Mouse (Mus musculus) liver, embryonic 14.5 days (tissue): ENCODE results near the gene Trim80. TPM values are rescaled to one million over a fixed set of nuclear protein-coding genes. Genes with fewer than 3 reads are reported as not detected.

Source experiments
- ATAC-seq: fragments of 200-750 bp; cut with Nextera tagmentation; 2 replicates; pipeline ENCODE4 v1.8.0; 2017; ENCODE audit warnings: moderate number of reproducible peaks, mild to moderate bottlenecking, moderate library complexity; ENCODE audit not compliant: insufficient read depth
- DNase-seq, 3 experiments: peaks; one replicate each; pipeline ENCODE4 v3.0.0-alpha.2; 2012 to 2013; ENCODE audit warnings: low read depth in 3 of 3, low spot score in 3 of 3
- H3K27ac ChIP-seq: fragments of 300-500 bp; sonication (generic); 2 replicates; pipeline ENCODE4 v1.5.1; 2014; ENCODE audit warnings: moderate library complexity, mild to moderate bottlenecking, control low read depth, inconsistent platforms
- H3K27me3 ChIP-seq: fragments of 300-500 bp; sonication (generic); 2 replicates; pipeline ENCODE4 v1.6.1; 2014; ENCODE audit warnings: mild to moderate bottlenecking, low read length, moderate library complexity; ENCODE audit not compliant: control insufficient read depth, insufficient read depth
- H3K36me3 ChIP-seq: fragments of 300-500 bp; sonication (generic); replicated peaks from 2 replicates; pipeline ENCODE4 v1.6.1; 2014; ENCODE audit warnings: low read depth; ENCODE audit not compliant: control insufficient read depth, insufficient read depth
- H3K4me1 ChIP-seq, 2 experiments: fragments of 200-500 bp in 1 of 2; fragments of 300-500 bp in 1 of 2; sonication (generic) in 1 of 2; replicated peaks; 2 replicates each; pipeline ENCODE4 v1.6.1; 2012 to 2014; ENCODE audit warnings: antibody characterized with exemption in 1 of 2, inconsistent platforms in 1 of 2, low read length in 1 of 2; ENCODE audit not compliant: control insufficient read depth in 2 of 2, insufficient read depth in 2 of 2
- H3K4me2 ChIP-seq: fragments of 300-500 bp; sonication (generic); 2 replicates; pipeline ENCODE4 v1.6.1; 2014; ENCODE audit warnings: low read depth, mild to moderate bottlenecking, control low read depth, moderate library complexity
- H3K4me3 ChIP-seq, 2 experiments: fragments of 200-500 bp in 1 of 2; fragments of 300-500 bp in 1 of 2; sonication (generic) in 1 of 2; 2 replicates each; pipeline ENCODE4 v1.5.1; 2012 to 2014; ENCODE audit warnings: low read depth in 2 of 2, low read length in 2 of 2, mild to moderate bottlenecking in 2 of 2, control low read depth in 1 of 2, inconsistent platforms in 1 of 2, moderate library complexity in 1 of 2; ENCODE audit not compliant: insufficient read depth in 1 of 2
- H3K9ac ChIP-seq: fragments of 300-500 bp; sonication (generic); replicated peaks from 2 replicates; pipeline ENCODE4 v1.6.1; 2014; ENCODE audit warnings: mild to moderate bottlenecking, control low read depth, moderate library complexity
- H3K9me3 ChIP-seq: fragments of 300-500 bp; sonication (generic); 2 replicates; pipeline ENCODE4 v1.6.1; 2016; ENCODE audit warnings: low read length, mixed read lengths; ENCODE audit not compliant: control insufficient read depth
- CTCF ChIP-seq: IDR thresholded peaks from 2 replicates; pipeline ENCODE4 v1.5.1; 2016; ENCODE audit warnings: antibody characterized with exemption, low read depth, control low read depth
- EP300 ChIP-seq: IDR thresholded peaks from 2 replicates; pipeline ENCODE4 v1.6.1; 2016; ENCODE audit warnings: antibody characterized with exemption, low read depth
- WGBS: fragments of 180-500 bp; shearing (Covaris S2); extraction: QIAGEN DNeasy Blood & Tissue Kit; methylation state at CpG from one replicate; pipeline ENCODE4 v1.1.7; 2014; ENCODE audit not compliant: insufficient replicate concordance; 5-methylcytosine and 5-hydroxymethylcytosine counted together
- polyA plus RNA-seq, 2 experiments: library from polyadenylated mRNA; depleted of rRNA in 1 of 2; stranded (reverse) in 1 of 2; unstranded in 1 of 2; fragments of >200 nt; fragmentation: Nextera tagmentation in 1 of 2; extraction: Ambion mirVana in 1 of 2; gene quantifications; 2 replicates each; pipeline versions ENCODE4 v1.2.1 to v1.2.3; 2012 to 2014

Gene Trim80
- polyA plus RNA-seq, 2 experiments: 0.07 to 0.13 TPM

GRCm38 (mm10) chr11:115464851-115465250, 24.5 kb downstream of the Trim80 start:
- ATAC-seq (no peak), DNase-seq (no peak)
- Histone ChIP-seq H3K4me1 (no peaks in the 10 kb centered on the region), H3K27ac (no peak overlapping the region), H3K4me3 (no peak overlapping the region), H3K36me3 (no peaks in the 10 kb centered on the region), H3K9ac (no peak overlapping the region), H3K4me2 (no peak overlapping the region), H3K9me3 (no peaks in the 10 kb centered on the region), H3K27me3 (no peaks in the 10 kb centered on the region; the same call in 1 of the 2 replicates)
- no peak for TF ChIP-seq CTCF
- TF ChIP-seq EP300: no peak
- 70% methylated on average over 8 of the region's 8 CpGs for WGBS

GRCm38 (mm10) chr11:115467217-115467618, 26.9 kb downstream of the Trim80 start:
- TF ChIP-seq EP300: no peak
- no peak for TF ChIP-seq CTCF

GRCm38 (mm10) chr11:115472183-115472582, 31.8 kb downstream of the Trim80 start:
- no peaks in the 10 kb centered on the region for H3K9me3 ChIP-seq
- DNase-seq (no peak), ATAC-seq (no peak)
- H3K4me1 ChIP-seq: peaks cover 12 to 20% of the 10 kb centered on the region in 2 experiments
- no peak overlapping the region for H3K4me2 ChIP-seq
- no peaks in the 10 kb centered on the region for H3K27me3 ChIP-seq
- H3K27ac ChIP-seq: no peak overlapping the region
- TF ChIP-seq EP300 (no peak), CTCF (no peak)
- 68% methylated on average over 7 of the region's 7 CpGs for WGBS
- H3K9ac ChIP-seq: no peak overlapping the region
- H3K36me3 ChIP-seq: no peaks in the 10 kb centered on the region
- H3K4me3 ChIP-seq: no peak overlapping the region

More at GRCm38 (mm10) chr11:115467217-115467618, 26.9 kb downstream of the Trim80 start:
- H3K4me2 ChIP-seq: no peak overlapping the region
- ATAC-seq: no peak
- H3K27ac ChIP-seq: no peak overlapping the region
- 57% methylated on average over 4 of the region's 4 CpGs for WGBS
- no peaks in the 10 kb centered on the region for H3K27me3 ChIP-seq
- H3K9me3 ChIP-seq: no peaks in the 10 kb centered on the region
- H3K4me3 ChIP-seq: no peak overlapping the region
- no peak overlapping the region for H3K9ac ChIP-seq
- no peaks in the 10 kb centered on the region for H3K36me3 ChIP-seq
- H3K4me1 ChIP-seq: no peaks in the 10 kb centered on the region
- no peak for DNase-seq

GRCm38 (mm10) chr11:115473626-115474275, 33.4 kb downstream of the Trim80 start:
- Histone ChIP-seq H3K9me3 (no peaks in the 10 kb centered on the region), H3K36me3 (no peaks in the 10 kb centered on the region), H3K27ac (peak overlapping the region; percentile 69), H3K9ac (no peak overlapping the region; the same call in 1 of the 2 replicates), H3K4me3 (peak overlapping the region in 1 of 2 experiments; percentile 0; a peak in 1 of 4 replicates), H3K4me2 (peak overlapping the region; percentile 28), H3K4me1 (peaks cover 12 to 20% of the 10 kb centered on the region in 2 experiments), H3K27me3 (no peaks in the 10 kb centered on the region)
- WGBS: 21% methylated on average over 15 of the region's 15 CpGs
- DNase-seq (peak; percentile 92 to 95 (median 92)), ATAC-seq (peak; percentile 45)
- TF ChIP-seq EP300 (peak; percentile 37), CTCF (peak; percentile 100)

- peak within 1 kb of the TSS; percentile 87 for H3K9ac ChIP-seq
- peak within 1 kb of the TSS; percentile 69 for H3K27ac ChIP-seq
- no peak for TF ChIP-seq EP300
- peak; percentile 17; the same call in 1 of the 2 replicates for TF ChIP-seq CTCF
Observed at GRCm38 (mm10) chr11:115475025-115475757, 34.8 kb downstream of the Trim80 start, which contains the start of gene Armc7. TSS of gene Armc7 (plus strand) at chr11:115475667.

More at GRCm38 (mm10) chr11:115475025-115475757, 34.8 kb downstream of the Trim80 start, which contains the start of gene Armc7:
- ATAC-seq (peak; percentile 95), DNase-seq (peak; percentile 90 to 91 (median 90))
- H3K4me1 ChIP-seq: peaks cover 12 to 20% of the 10 kb centered on the region in 2 experiments
- 2% methylated on average over 26 of the region's 26 CpGs for WGBS
- no peaks in the 10 kb centered on the region for H3K36me3 ChIP-seq
- no peaks in the 10 kb centered on the region for H3K9me3 ChIP-seq
- peak within 1 kb of the TSS; percentile 93 for H3K4me2 ChIP-seq
- H3K27me3 ChIP-seq: no peaks in the 10 kb centered on the region
- H3K4me3 ChIP-seq: peak within 1 kb of the TSS; percentile 73 to 81
